Mouse (Mus musculus) inflammation-experienced regulatory T-cells, adult 6 months (primary cell): Measurements from ENCODE around the gene Prl2c1. TPM values are rescaled to one million over a fixed set of nuclear protein-coding genes. Genes with fewer than 3 reads are reported as not detected.
"Not testable (repeated sequence)": the region's sequence is repeated elsewhere in the genome, so short reads cannot be mapped to it uniquely, and the experiment has no call there.

Source experiments
- ATAC-seq: one replicate; pipeline ENCODE4 v1.8.0; 2017
- polyA plus RNA-seq, 3 experiments: library from polyadenylated mRNA; unstranded; fragments of 100-300 nt; shearing (Covaris generic); gene quantifications; one replicate each; pipeline ENCODE4 v1.2.1; 2017

Gene Prl2c1
- polyA plus RNA-seq: not detected

DNA sequence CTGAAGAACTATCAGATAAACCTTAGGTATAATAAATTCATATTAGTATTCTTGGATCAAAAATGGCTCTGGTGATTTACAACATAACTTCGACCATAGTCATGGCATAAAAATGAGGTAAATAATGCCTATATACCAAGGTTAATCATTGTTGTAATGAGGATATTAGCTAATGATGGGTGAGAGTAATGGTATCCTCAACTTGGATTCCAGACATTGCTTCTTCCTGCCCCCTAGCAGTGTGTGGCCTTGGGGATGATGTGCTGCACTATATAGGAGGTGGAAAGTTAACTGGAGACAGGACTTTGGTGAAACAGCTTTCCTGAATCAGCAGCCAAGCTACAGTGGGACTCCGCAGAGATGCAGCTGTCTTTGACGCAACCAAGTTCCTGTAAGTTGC is at the start of gene Prl2c1:
TSS of gene Prl2c1 (plus strand) at position 301 of the 400 bp plus-strand sequence.
- no peak for ATAC-seq

DNA sequence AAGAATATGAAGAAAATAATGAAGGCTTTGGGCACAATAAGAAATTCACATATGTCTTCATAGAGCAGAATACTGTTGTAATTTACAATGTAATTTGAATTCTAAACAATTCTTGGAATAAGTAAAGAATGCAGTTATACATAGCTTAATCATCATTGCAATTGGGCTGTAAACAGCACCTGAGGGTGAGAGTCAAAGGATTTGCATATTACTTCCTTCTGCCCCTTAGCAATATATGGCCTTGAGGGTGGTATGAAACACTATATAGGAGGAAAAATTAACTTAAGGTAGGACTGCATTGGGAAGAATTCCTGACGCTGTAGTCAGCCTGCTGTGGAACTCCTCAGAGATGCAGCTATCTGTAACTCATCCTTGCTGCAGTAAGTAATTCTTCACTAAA is 47.8 kb upstream of the Prl2c1 start, which contains the start of gene Prl2a1:
TSS of gene Prl2a1 (plus strand) at position 301 of the 400 bp plus-strand sequence.
- ATAC-seq: no peak

DNA sequence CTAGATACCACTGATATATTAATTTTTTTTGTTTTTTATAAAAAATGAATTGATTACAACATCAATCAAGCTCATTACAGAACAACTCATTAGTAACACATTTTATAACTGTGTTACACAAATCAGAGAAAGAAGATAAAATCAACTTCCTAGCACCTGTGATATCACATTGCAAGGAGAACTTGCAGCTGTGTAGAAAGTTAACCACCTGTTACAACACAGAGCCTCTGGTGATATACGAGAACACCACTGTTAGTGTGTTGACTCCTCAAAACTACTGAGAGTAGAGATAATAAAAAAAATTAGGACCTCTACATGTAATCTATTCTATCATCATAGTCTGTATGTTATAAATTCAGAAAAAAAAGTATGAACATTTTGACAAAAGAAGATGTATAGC is 46.4 kb upstream of the Prl2c1 start:
- ATAC-seq: no peak

DNA sequence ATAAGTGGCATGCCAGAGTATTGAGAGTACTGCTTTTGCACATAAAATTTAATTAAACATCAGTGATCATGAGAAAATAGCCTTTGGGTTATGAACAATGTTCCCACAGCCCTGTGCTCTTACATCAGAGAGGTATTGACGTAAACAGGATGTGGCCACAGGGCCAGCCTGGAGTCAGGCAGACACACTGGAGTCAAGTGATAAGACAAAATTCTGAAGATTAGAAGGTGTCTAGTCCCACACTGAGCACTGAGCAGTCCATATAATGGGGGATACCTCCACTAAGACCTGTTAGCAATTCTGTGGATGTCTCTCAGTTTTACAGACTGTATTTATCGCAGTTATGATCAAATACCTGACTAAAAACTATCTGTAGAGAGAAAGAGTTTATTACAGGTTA is 55.1 kb downstream of the Prl2c1 start:
- ATAC-seq: not testable (repeated sequence)

Other genes with a start within 250 kb of the Prl2c1 start
- not detected for gene Prl7b1, start 238.8 kb upstream of the Prl2c1 start, polyA plus RNA-seq
- gene Prl7a1, start 206.8 kb upstream of the Prl2c1 start, polyA plus RNA-seq: not detected
- not detected for gene Prl7a2, start 181.3 kb upstream of the Prl2c1 start, polyA plus RNA-seq
- not detected for gene Prl7d1, start 132.6 kb upstream of the Prl2c1 start, polyA plus RNA-seq
- gene Prl7c1, start 68.5 kb upstream of the Prl2c1 start, polyA plus RNA-seq: not detected
- not detected for gene Prl2a1, start 47.7 kb upstream of the Prl2c1 start, polyA plus RNA-seq
- gene Prl4a1, start 166.9 kb downstream of the Prl2c1 start, polyA plus RNA-seq: not detected